Mouse (Mus musculus) heart, adult 11 months (tissue): Measurements from ENCODE around the gene Ahcyl2.
A peak's percentile ranks its signal among the peaks of the same experiment; 100 is the strongest.

Experiments
- DNase-seq: peaks from one replicate; pipeline ENCODE4 v3.0.0; 2022

The Ahcyl2 gene

GRCm38 (mm10) chr6:29770672-29771321 lies 3.0 kb downstream of the Ahcyl2 start:
- no peak for DNase-seq

- no peak for DNase-seq
These were observed 4.4 kb downstream of the Ahcyl2 start for GRCm38 (mm10) chr6:29772236-29772635.

- peak; percentile 61 for DNase-seq
These were observed 6.3 kb downstream of the Ahcyl2 start for GRCm38 (mm10) chr6:29774161-29774560.

- DNase-seq: peak; percentile 68
These were observed 7.8 kb downstream of the Ahcyl2 start for GRCm38 (mm10) chr6:29775609-29776008.

GRCm38 (mm10) chr6:29776542-29777237 lies 8.9 kb downstream of the Ahcyl2 start:
- peak; percentile 50 for DNase-seq

- DNase-seq: no peak
These were observed 9.4 kb downstream of the Ahcyl2 start for GRCm38 (mm10) chr6:29777238-29777555.

GRCm38 (mm10) chr6:29780082-29780481 lies 12.3 kb downstream of the Ahcyl2 start:
- no peak for DNase-seq

GRCm38 (mm10) chr6:29780571-29780970 lies 12.8 kb downstream of the Ahcyl2 start:
- DNase-seq: no peak

- DNase-seq: no peak
These were observed 14.4 kb downstream of the Ahcyl2 start for GRCm38 (mm10) chr6:29782239-29782638.

- no peak for DNase-seq
These were observed 16.1 kb downstream of the Ahcyl2 start for GRCm38 (mm10) chr6:29783960-29784359.

- no peak for DNase-seq
These were observed 16.7 kb downstream of the Ahcyl2 start for GRCm38 (mm10) chr6:29784413-29785021.

GRCm38 (mm10) chr6:29785759-29786158 lies 17.9 kb downstream of the Ahcyl2 start:
- no peak for DNase-seq

GRCm38 (mm10) chr6:29788779-29789350 lies 21.1 kb downstream of the Ahcyl2 start:
- DNase-seq: no peak

GRCm38 (mm10) chr6:29790014-29790698 lies 22.3 kb downstream of the Ahcyl2 start:
- no peak for DNase-seq

- DNase-seq: no peak
These were observed 25.7 kb downstream of the Ahcyl2 start for GRCm38 (mm10) chr6:29793520-29793919.

GRCm38 (mm10) chr6:29794582-29794981 lies 26.8 kb downstream of the Ahcyl2 start:
- DNase-seq: peak; percentile 90

GRCm38 (mm10) chr6:29802979-29803378 lies 35.2 kb downstream of the Ahcyl2 start:
- DNase-seq: no peak

- no peak for DNase-seq
These were observed 36.2 kb downstream of the Ahcyl2 start for GRCm38 (mm10) chr6:29804006-29804405.

GRCm38 (mm10) chr6:29805381-29805780 lies 37.6 kb downstream of the Ahcyl2 start:
- DNase-seq: no peak

- no peak for DNase-seq
These were observed 44.3 kb downstream of the Ahcyl2 start for GRCm38 (mm10) chr6:29812076-29812475.

- DNase-seq: no peak
These were observed 44.8 kb downstream of the Ahcyl2 start for GRCm38 (mm10) chr6:29812651-29813050.

GRCm38 (mm10) chr6:29814616-29815015 lies 46.8 kb downstream of the Ahcyl2 start:
- DNase-seq: no peak

GRCm38 (mm10) chr6:29815060-29815459 lies 47.2 kb downstream of the Ahcyl2 start:
- DNase-seq: no peak
